Comparison of ENCODE assay signal across 14 mouse cellular contexts in the genomic region with DNA sequence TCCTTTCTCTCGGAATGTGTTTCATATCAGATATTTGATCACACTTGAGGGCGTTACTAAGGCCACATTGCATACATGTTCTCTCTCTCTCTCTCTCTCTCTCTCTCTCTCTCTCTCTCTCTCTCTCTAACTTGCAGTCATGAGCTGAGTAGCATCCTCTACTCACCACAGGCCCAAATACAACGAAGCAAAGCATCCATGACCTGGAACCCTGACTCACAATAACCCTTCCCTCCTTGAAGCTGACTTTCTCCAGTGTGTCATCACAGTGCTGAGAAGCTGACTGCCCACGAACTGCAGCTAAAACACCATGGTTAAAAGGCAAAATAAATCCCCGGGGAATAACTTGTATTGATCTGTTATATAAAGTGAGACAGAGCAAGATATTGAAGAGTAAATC.
"Had no signal": no experiment of that assay in that cellular context is flagged by ENCODE, and none has a peak within 500 bp of the region (broad histone marks: within the 10 kb centered on the region; RNA-seq: fewer than 3 reads in every experiment).

No protein-coding gene starts in this region.

- ATAC-seq: midbrain, embryonic 13.5 days; midbrain, embryonic 15.5 days had no signal

- H3K4me2 ChIP-seq: lung, embryonic 14.5 days; midbrain, embryonic 11.5 days; midbrain, embryonic 13.5 days; midbrain, embryonic 15.5 days; neural tube, embryonic 12.5 days; stomach, embryonic 15.5 days had no signal

- H3K36me3 ChIP-seq: midbrain, embryonic 13.5 days; midbrain, embryonic 15.5 days; neural tube, embryonic 12.5 days; stomach, embryonic 15.5 days had no signal

- H3K27ac ChIP-seq: midbrain, embryonic 13.5 days; midbrain, embryonic 15.5 days; neural tube, embryonic 12.5 days; stomach, embryonic 15.5 days; stomach, postnatal 0 days had no signal

- H3K9me3 ChIP-seq: midbrain, embryonic 13.5 days; midbrain, embryonic 15.5 days; neural tube, embryonic 12.5 days; stomach, embryonic 15.5 days had no signal

- H3K9ac ChIP-seq: lung, embryonic 14.5 days; midbrain, embryonic 13.5 days; midbrain, embryonic 15.5 days; neural tube, embryonic 12.5 days; stomach, embryonic 15.5 days had no signal

- H3K4me1 ChIP-seq: midbrain, embryonic 13.5 days; midbrain, embryonic 15.5 days had no signal

- H3K4me3 ChIP-seq: midbrain, embryonic 13.5 days; midbrain, embryonic 15.5 days; neural tube, embryonic 12.5 days; stomach, embryonic 15.5 days had no signal

- H3K27me3 ChIP-seq: midbrain, embryonic 13.5 days; midbrain, embryonic 15.5 days; neural tube, embryonic 12.5 days; stomach, embryonic 15.5 days had no signal

- DNase-seq: lung, adult 18-20 months; lung, embryonic 14.5 days; lung, postnatal 10 days; lung, postnatal 4 days; right cerebral cortex, postnatal 14 days; thymus, adult 2 months; thymus, postnatal 25 days; thymus, postnatal 4 days had no signal
